Mouse (Mus musculus) adrenal gland, adult (tissue): ENCODE data around the gene Pnpla2.
"Not testable (repeated sequence)": the region's sequence is repeated elsewhere in the genome, so short reads cannot be mapped to it uniquely, and the experiment has no call there.

Source experiments
- DNase-seq, 2 experiments: peaks; one replicate each; pipeline ENCODE4 v3.0.0; 2022 to 2023; ENCODE audit warnings: low spot score in 1 of 2; ENCODE audit not compliant: inconsistent age in 2 of 2

Pnpla2 gene

DNA sequence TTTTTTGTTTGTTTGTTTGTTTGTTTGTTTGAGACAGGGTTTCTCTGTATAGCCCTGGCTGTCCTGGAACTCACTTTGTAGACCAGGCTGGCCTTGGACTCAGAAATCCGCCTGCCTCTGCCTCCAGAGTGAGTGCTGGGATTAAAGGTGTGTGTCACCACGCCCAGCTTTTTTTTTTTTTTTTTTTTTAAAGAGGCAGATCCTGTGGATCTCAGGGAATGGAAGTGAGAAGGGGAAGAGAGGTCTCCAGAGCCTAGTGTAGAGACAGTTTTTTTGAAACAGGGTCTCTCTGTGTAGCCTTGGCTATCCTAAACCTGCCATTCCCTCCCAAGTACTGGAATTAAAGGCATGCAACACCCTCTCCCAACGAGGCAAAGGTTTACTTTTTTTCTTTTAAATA is 8.6 kb upstream of the Pnpla2 start:
- DNase-seq = not testable (repeated sequence)

DNA sequence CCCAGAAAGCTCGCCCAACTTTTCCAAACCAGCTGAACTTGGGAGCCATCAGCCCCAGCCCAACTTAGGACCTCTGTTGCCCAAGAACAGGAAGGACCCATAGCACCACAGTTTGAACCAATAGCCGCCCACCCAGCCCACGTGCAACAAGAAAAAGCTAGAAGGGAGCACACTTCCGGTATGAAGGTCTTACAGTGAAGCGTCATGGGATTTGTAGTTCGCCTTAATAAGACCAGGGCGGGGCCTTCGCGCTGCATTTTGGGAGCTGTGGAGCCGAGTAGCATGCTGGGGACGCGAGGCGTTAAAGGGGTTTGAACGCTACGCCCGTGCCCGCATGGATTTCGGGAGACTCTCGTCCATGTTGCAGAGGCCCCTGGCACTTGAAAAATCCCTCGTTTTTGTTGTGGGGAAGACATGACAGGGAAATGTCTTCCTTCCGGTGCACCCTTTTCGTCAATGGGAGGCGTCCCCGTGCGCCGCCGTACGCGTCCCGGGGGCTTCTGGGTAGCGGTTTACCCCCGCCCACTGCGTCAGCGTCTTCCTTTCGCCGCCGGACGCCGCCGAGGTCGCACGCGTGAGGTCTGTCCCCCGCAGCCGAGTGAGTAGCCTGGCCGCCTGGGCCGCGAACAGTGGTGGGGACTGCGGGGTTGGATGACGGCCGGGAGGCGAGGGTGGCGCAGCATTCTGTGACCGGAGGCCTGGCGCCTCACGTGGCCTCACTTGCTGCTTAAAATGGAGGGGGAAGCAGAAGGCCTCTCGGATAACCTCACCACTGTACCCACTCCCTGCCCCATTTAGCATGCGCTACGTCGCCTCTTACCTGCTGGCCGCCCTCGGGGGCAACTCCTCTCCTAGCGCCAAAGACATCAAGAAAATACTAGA is 7.6 kb upstream of the Pnpla2 start, which contains the start of gene Rplp2:
TSS of gene Rplp2 (plus strand) at position 261 of the 882 bp plus-strand sequence.
- peak; percentile 96 to 99 for DNase-seq

DNA sequence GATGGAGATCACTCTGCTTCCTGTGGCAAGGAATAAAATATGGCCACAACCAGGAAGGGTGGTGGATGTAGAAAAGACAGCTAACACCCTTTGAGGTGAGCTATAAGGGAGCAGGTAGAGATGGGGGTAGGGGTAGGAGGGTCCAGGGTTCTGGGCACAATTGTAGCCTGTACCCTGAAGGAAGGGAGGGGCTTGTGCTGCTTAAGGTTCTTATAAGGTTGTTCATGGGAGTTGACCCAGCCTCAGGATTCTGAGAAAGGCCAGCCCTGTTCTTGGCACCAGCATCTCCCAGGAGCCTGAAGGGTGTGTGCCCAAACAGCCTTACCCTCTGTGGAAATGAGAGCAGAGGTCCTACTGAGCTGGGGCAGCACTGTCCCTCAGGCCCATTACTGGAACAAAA is 3.1 kb upstream of the Pnpla2 start:
- peak in 1 of 2 experiments; percentile 65 for DNase-seq

DNA sequence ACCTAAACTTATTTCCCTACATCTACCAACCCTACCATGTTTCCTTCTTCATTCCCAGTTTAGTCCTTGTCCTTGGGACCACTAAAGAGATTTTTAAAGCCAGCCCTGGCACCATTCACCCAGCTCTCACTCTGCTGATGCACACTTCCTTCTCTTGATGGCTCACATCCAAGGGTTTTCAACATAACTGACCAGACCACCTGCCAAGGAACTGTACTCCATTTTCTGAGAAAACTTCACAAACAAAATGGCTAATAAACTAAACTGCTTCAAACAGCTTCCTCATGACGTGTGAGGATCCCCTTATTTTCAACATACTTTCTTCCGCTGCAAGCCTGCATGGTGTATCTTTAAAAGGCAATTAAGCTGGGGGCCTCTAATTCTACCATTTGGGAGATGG is 1.4 kb upstream of the Pnpla2 start:
- DNase-seq = peak in 1 of 2 experiments; percentile 64

DNA sequence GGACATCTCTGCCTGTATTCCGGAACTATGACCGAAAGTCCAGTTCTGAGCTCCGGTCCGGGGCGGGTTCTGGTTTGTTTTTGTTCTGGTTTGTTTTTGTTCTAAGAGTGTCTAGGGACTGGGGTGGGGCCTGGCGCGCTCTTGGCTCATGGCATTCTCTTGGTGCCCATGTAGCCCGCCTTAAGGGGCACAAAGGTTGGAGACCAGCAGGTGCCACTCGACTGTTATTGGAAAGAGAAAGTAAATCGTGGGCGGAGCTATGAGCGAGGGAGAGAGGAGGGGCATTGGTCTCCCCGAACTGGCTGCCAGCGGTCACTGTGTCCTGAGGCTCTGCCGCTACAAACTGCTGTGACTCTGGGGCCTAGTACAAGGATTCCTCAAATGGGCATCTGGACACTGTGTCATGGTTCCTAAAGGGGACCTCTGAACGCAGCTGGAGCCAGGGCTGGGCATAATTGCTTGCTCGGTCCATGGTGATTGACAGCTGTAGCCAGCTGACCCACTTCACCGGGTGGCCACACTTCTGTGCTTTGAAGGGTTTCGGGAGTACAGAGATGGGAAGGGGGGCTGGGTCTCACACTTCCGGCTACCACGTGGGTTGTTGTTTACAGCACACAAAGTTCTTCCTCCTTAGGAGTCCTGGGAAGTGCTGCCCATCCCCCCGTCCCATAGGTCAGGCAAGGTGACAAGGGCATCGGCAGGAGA is 764 bp downstream of the Pnpla2 start:
- peak; percentile 87 to 95 for DNase-seq

DNA sequence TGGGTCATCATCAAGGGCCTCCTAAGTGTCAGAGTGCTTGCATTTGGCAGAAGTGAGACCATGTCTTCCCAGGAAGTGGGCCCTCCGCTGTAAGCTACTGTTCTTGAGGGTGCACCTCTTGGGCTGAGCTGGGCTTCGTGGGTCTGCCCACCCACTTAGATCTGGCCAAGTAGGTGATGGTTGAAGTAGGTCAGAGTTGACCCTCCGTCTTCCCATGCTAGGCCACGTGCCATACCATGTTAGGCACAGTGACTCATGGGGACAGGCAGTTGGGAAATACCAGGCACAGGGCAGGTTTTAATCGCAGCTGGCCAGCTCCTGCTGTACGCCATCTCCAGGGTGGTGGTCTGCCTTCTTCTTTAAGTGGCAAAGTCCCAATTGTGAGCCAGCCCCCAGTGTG is 1.7 kb downstream of the Pnpla2 start:
- peak; percentile 80 to 89 for DNase-seq

DNA sequence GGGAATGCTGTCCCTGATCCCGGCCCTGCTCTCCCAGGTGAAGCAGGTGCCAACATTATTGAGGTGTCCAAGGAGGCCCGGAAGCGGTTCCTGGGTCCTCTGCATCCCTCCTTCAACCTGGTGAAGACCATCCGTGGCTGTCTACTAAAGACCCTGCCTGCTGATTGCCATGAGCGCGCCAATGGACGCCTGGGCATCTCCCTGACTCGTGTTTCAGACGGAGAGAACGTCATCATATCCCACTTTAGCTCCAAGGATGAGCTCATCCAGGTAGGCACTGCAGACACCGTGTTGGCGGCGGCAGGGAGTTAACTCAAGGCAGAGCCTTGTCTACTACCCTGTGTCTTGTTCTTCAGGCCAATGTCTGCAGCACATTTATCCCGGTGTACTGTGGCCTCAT is 2.2 kb downstream of the Pnpla2 start:
- no peak for DNase-seq

DNA sequence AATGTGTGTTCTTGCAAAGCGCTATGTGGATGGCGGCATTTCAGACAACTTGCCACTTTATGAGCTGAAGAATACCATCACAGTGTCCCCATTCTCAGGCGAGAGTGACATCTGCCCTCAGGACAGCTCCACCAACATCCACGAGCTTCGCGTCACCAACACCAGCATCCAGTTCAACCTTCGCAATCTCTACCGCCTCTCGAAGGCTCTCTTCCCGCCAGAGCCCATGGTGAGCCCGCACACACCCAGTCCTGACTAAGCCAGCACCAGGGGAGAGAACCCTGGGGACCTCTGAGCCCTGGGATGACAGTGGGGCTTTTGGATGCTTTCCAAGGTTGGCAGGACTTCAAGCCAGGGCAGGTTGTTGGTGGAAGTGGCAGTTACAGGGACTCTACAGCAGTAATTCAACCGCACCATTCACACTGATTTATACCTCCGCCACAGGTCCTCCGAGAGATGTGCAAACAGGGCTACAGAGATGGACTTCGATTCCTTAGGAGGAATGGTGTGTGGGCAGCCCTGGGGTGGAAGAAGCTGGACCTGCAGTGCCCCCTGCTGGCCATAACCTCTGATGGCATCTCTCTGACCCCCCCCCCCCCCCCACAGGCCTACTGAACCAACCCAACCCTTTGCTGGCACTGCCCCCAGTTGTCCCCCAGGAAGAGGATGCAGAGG is 3.1 kb downstream of the Pnpla2 start:
- DNase-seq = peak; percentile 67 to 85

DNA sequence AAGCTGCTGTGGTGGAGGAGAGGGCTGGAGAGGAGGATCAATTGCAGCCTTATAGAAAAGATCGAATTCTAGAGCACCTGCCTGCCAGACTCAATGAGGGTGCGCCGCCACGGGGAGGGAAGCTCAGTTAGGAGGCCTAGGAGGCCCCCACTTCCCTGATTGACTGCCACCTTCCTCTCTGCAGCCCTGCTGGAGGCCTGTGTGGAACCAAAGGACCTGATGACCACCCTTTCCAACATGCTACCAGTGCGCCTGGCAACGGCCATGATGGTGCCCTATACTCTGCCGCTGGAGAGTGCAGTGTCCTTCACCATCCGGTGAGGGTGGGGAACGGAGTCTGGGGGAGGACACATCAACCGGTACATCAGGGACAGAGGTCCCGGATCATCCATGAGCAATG is 3.7 kb downstream of the Pnpla2 start:
- peak in 1 of 2 experiments; percentile 32 for DNase-seq

DNA sequence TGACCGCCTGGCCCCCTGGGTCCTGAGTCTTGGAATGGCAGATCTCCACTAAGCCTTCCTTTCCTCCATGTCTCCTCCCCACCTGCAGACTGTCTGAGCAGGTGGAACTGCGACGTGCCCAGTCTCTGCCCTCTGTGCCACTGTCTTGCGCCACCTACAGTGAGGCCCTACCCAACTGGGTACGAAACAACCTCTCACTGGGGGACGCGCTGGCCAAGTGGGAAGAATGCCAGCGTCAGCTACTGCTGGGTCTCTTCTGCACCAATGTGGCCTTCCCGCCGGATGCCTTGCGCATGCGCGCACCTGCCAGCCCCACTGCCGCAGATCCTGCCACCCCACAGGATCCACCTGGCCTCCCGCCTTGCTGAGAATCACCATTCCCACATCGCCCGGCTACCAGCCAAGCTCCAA is 4.3 kb downstream of the Pnpla2 start:
- DNase-seq = peak; percentile 49 to 70

DNA sequence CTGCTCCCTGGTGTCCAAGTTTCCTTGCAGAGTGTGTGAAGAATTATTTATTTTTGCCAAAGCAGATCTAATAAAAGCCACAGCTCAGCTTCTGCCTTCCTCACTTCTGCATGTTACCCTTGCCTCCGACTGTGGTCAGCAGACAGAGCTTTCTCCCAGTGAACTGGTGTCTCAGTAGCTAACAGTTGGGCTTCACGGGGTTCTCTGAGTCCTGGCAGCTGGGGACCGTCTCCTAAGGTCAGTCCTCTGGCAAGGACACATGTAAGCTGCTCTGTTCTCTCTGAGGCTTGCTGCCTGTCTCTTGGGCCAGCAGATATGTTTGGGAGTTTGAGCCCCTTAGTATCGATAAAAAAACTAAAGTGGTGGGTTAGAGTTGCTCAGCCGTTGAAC is 5.0 kb downstream of the Pnpla2 start:
- DNase-seq = peak in 1 of 2 experiments; percentile 20

DNA sequence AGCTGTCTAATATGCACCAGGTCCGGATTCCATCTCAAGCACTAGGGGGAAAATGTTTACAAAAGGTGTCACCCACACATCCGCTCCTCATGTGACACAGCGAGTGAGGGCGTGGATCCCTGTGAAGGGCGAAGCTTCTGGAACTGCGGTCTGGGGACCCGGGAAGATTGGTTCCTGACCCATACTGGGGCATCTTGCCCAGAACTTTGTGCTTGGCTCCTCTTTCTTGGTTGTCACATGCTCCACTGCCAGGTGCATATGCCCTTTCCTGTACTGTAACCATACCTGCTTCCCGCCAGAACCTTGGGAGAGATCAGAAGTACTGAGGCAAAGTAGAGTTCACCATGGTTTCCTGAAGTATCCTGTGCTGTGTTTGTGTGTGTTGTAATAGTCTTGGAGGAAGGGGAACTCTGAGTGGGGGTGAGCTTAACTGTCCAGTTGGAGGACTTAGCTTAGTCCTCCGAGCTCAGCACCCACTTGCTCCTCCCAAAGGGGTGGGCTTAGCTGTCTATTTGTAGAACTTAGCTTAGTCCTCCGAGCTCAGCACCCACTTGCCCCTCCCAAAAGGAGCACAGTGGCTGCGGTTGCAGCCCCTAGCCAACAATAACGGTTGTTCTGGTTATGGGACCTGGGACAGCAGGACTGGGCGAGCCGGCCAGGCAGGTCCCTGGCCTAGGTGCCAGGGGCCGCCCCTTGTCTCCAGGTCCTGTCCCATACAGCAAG is 5.6 kb downstream of the Pnpla2 start, which contains the start of gene Cracr2b:
TSS of gene Cracr2b (plus strand) at position 704 of the 723 bp plus-strand sequence.
- DNase-seq = peak; percentile 32 to 65

DNA sequence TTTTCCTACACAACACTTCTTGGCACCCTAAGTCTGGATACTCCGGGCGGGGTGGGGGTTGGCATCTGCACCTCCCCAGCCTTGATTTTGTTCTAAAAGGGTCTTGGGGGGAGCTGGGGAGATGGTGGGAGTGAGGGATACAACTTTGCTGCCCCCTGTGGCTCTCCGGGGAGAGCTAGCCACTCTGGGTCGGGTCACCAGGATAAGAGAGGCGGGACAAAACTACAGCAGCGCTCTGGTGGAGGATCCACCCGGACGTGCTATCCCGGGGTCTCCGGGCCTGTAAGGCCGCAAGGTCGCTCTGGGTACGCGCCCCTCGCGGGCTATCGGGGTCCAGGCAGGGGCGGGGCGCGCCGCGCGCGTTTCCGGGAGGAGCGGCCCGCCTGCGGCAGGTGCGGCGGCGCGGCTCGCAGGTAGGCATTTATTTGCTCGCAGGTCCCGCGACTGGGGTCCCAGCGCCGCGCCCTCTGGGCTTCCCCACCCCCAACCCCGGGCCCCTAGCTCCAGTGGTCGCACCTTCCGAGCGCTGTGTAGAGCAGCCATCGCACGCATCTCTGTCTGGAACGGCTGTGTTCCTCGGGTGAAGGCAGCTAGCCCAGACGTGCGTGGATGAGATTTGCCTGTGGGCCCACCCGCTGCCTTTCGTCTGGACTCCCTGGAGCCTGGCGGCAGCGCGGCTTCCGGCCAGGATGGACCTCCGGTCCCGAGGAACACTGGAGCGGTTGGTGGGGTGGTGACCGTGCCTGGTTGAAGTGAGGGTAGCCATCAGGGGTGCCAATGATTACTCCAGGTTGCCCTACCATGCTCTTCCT is 6.7 kb downstream of the Pnpla2 start:
- DNase-seq = peak; percentile 46 to 68

DNA sequence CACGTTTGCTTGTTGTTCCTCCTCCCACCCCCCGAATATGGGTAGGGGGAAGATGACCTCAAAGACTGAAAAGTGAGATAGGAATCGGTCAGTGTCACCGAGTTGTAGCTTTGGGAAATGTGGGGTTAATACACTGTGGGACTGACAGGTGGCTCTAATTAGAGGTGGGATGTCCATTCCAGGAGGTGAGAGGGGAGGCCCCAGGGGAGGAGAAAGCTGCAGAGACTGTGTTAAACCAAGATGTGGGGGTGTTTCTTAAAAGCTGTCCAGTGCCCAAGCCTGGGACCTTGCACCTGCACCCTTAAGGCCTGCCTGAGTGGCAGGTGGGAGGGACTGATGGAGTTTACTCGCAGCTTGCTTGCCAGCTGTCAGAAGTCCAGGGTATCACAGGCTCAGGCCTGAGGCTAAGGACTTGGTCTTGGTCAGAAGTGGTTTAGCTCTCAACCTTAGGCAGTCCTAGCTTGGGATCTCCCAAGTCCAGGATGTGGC is 7.4 kb downstream of the Pnpla2 start:
- peak; percentile 20 to 66 for DNase-seq

DNA sequence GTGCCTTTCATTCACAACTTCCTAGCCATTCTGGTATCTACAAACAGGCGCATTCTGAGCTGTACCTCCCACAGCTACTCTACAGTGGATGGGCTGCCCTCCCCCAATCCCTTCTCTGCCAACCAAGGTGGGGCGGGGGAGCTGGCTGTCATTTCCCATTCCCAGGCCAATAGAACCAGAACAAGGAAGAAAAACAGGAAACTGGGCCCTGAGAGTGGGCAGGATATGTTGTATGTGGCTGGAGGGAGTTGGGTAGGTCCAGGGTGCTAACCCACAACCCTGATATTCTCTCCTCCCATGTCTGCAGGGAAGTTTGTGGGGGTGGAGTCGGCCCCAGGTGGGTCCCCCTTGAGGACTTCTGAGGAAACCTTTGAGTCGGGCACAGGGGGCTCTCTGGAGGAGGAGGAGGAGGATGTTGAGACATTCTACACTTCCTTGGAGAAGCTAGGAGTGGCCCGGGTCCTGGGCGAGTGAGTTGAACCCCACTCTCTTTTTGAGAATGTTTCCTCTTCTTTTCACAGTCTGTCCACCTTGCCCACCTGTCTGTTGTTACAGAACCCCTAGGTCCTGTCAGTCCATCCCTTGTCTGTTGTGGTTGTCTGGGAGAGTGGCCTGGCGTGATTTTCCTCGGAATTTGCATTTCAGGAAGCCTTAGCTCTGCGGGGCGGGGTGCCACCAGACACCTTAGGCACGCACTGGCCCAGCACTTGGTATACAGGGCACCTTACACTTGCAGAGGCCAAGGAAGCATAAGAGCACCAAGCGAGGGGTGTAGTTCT is 9.0 kb downstream of the Pnpla2 start:
- peak; percentile 67 to 82 for DNase-seq

DNA sequence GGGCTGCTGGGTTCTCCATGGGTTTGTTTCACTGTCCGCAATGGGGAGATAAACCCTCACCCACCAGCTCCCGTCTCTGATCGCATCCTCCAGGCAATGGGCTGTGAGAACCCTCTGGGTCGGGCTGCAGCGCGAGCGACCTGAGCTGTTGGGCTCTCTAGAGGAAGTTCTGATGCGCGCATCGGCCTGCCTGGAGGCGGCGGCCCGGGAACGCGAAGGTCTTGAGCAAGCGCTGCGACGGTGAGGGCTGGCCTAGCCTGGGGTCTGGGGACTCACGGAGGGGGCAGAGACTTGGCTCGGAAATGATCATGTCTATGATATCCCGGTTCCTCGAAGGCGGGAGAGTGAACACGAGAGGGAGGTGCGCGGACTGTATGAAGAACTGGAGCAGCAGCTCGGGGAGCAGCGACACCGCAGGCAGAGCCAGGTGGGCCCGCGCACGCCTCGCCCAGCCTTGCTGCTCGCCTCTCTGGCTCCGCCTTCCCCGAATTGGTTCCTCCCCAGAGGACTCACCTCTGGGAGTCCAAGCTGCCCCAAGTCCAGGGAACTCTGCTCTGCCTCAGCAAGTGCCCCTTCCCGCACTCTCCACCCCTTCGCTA is 9.7 kb downstream of the Pnpla2 start:
- peak; percentile 44 to 62 for DNase-seq

DNA sequence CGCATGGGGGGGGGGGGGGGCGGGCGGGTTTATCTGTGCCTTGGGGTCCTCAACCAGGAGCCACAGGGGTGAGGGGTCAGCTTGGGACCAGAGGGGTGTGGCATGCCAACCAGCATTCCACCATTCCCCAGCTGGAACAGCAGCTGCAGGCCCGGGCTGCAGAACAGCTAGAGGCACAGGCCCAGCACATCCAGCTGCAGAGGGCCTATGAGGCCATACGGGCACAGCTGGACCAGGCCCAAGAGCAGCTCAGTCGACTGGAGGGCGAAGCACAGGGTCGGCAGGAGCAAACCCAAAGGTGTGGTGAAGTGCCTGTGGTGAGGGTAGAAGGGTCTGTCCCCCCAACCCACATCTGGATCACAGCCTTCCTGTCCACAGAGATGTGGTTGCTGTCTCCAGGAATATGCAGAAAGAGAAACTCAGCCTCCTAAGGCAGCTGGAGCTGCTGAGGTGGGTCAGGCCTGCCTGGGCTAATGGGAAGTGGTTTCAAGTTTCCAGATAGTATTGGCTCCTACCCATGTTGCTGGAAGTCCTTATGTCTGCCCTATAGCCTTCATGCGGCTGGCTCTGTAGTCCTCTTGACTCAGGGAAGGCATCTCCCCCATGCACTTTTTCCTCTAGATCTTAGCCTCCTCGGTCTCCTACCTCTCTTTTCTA is 10.5 kb downstream of the Pnpla2 start:
- DNase-seq = peak; percentile 43 to 52

DNA sequence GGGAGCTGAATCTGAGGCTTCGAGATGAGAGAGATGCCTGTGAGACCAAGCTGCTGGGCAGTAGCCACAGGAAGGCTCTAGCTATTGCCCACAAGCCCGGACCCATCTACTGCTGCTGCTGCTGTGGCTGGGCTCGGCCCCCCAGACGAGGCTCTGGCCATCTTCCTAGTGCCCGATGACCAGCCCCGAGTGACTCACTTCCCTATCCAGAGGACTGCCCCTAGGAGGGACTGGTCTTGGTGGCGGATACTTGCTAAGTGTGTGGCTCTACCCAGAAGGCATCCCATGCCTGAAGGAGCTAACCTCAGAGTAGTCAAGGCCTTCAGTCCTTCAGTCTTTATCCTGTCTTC is 11.0 kb downstream of the Pnpla2 start:
- DNase-seq = peak; percentile 65 to 73
